Mouse (Mus musculus) G1E-ER4 (cell line): ENCODE results near the gene Cacna1e. TPM values are rescaled to one million over a fixed set of nuclear protein-coding genes. Genes with fewer than 3 reads are reported as not detected.

Experiments
- GATA1 ChIP-seq: IDR thresholded peaks from one replicate; pipeline ENCODE4 v1.8.0; 2012; ENCODE audit warnings: low read length, inconsistent platforms
- polyA plus RNA-seq: library from polyadenylated mRNA; stranded (reverse); fragments of >175 nt; gene quantifications from 2 replicates; pipeline ENCODE4 v1.2.3, GENCODE M21; 2012

Gene Cacna1e
- polyA plus RNA-seq, 1 experiment: not detected

DNA sequence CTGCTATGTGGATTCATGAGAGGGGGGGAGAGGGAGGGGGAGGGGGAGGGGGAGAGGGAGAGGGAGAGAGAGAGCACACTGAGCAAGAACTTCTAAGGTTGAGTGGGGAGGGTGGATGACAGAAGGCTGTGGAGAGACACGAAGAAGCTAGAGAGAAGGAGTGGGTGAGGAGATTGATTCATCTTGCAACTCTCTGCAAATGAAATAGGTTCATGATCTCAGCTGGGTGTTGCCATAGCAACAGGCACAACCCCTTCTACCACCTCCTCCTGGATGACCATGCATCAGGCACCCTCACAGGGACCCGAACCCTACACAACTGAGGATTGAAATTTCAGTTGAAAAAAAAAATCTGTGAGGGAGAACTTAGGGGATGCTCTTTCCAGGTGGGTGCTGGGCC is 307.9 kb downstream of the Cacna1e start:
- TF ChIP-seq GATA1: no peak

DNA sequence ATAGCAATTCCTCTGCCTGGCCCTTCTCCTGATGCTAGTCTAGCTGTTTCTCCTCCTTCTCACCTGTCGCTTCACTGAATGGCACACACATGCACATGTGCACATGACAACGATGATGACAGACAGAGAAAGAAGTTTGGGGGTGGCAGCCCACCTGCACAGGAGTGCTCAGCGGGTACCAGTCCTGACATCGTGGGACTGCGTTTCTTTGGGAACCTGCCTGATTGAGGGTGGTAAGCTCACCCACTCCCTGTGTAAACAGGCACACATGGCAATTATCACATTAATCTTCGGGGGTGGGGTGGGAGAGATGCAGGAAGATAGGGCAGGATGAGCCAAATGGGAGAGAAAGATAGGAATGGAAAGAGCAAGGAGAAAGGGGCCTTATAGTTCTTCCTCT is 318.3 kb downstream of the Cacna1e start:
- no peak for TF ChIP-seq GATA1

DNA sequence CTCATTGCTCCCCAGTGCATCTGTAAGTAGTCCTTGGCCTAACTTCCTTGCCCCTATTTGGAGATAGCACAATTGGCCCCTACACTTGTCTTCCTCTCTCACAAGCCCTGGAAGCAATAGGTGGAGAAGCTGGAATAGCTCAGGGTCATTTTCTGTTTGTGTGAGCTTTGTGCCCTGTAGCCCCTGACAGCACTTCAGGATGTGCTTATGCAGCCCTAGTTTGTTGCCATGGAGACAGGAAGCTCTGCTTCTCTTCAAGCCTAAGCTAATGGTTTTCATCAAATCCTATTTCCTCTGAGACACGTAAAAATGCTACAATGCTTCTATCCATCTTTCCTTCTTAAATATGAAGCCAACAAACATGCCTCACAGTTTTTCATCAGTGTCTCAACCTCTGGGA is 328.5 kb downstream of the Cacna1e start:
- no peak for TF ChIP-seq GATA1

- TF ChIP-seq GATA1: no peak
These were observed 331.2 kb downstream of the Cacna1e start for GRCm38 (mm10) chr1:154553132-154553531.

DNA sequence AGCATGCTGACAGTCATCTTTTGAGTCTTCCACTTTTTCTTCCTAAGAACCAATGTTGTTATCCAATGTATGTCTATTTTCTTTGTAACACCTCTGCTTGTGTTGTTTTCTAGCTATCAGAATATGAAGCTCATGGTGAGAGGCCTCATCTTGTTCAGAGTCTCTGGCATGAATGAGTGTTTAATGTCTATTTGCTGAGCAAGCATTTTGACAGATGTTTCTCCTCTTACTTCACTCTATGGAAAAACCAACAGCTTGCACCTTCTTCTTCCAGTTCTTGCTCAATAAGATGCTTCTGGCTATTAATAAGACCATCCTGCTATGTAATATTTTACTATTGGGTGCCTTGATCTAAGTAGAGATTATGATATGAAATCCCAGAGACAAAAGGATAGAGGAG is 346.9 kb downstream of the Cacna1e start:
- no peak for TF ChIP-seq GATA1

DNA sequence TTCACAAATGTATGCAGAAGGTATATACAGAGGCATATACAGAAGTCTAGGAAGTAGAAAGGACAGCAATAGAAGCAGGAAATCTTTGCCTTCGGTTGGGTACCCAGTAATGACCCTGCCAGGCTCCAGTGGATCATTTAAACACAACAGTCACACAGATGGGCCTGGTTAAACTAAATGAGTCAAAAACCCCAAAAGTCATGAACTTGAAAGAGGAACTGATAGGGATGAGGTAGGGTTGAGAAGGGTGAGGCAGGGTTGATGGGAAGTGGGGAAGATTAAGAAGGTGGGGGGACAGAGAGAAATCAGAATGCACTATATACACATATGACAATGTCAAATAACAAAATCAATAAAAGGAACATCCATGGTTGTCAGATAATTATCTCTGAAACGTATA is 347.5 kb downstream of the Cacna1e start:
- no peak for TF ChIP-seq GATA1

DNA sequence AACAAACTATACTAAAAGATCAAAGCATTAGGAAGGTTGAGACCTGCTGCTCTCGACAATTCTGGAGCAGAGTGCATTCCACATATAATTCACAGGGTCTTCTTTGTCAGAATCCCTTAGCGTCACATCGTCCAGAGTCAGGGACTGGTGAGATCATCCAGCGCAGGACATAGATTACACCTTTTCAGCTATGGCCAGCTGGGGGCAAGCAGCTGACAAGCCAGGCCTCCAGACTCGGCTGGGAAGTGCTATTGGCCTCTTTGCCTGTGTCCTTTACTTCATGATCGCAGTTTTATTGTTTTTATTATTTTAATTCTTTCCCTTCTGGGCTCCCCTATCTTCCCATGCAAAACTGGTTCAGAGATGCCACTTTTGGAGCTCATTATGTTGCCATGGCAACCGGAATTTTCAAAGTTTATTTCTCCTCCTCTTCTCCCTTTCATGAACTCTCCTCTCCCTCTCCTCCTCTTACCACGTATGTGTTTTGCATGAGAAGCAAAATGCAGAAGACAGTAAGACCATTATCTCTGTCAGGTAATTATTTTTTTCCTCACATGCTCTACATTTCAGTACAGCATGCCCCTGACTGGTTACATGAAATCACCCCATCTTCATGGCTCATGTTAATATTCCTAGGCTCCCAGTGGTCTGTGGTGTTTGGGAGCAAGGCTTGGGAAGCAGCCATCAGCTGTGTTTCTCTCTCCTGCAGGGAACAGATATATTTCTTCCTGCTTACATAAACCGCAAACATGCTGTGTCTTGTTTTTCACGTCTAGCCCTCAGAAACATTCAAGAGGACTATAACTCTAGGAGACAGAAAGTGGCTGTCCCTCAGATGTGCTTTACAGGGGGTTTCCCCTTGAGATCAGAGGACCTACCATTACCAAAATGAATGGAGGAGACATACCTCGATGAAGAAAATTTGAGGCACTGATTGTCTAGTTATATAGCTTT is 351.0 kb downstream of the Cacna1e start:
- no peak for TF ChIP-seq GATA1

- TF ChIP-seq GATA1: no peak
These were observed 354.6 kb downstream of the Cacna1e start for GRCm38 (mm10) chr1:154529666-154530065.

GRCm38 (mm10) chr1:154528803-154529202 is 355.5 kb downstream of the Cacna1e start:
- no peak for TF ChIP-seq GATA1

DNA sequence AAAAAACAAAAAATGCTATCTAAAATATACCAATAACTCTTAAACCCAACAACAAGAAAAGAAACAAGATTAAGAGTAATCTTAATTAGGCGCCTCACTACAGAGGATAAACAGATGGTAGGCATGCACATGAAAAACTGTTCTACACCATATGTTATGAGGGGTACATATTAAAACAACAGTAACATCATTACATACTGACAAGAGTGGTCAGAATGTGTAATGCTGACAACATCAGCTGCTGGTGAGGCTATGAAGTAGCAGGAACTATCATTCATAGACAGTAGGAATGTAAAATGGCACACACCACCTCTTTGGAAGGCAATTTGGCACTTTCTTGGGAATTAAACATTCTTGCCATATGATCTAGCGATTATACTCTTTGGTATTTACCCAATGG is 363.6 kb downstream of the Cacna1e start:
- no peak for TF ChIP-seq GATA1

DNA sequence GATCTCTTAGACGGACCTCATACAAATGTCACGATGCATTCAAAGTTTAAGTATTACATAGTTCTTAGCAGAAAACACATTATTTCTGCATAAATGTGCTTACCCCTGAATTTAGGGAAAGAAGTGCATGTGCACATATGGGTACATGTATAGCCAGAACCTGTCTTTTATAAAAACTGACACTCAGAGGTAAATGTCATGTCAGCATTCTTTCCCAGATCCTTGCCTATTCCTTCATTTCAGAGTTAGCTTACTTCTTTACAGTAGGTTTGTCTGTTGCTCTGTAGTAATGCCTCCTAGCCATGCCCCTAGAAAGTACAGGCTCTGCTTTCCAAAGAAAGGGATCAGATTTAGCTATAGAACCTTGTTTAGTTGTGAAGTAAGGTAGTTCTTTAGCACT is 369.0 kb downstream of the Cacna1e start:
- no peak for TF ChIP-seq GATA1

DNA sequence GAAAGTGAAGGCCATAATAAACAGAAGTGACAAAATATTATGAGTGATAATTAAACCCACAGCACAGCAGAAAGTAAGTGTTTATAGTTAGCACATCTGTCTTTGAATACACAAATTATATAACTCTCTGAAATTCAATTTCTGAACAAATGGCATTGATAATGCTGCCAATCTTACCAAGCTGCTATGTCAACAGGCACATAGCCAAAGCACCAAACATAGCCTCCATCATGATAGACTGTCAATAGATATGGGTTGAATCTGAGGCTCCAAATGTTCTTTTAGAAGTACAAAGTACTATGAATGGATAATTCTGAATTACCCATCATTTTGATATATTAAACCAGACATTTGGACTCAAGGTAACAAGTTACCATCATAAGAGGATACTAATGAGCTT is 372.6 kb downstream of the Cacna1e start:
- no peak for TF ChIP-seq GATA1

DNA sequence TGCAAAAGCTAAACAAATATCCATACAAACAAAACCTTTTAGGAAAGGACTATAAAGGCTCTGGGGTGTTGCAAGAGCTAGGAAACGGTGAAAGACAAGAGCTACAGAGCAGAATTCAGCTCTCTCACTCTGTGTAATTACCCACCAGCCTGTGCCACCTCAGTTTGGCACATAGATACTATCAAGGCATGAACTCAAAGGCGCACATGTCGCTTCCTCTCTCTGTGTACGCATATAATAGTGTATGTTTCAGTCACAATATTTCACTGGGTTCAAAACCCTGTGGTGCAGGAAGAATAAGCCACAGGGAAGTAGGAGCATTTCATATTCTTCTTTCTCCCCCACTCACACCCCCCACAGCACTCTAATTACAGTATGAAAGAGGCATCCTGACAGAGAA is 380.3 kb downstream of the Cacna1e start:
- no peak for TF ChIP-seq GATA1

DNA sequence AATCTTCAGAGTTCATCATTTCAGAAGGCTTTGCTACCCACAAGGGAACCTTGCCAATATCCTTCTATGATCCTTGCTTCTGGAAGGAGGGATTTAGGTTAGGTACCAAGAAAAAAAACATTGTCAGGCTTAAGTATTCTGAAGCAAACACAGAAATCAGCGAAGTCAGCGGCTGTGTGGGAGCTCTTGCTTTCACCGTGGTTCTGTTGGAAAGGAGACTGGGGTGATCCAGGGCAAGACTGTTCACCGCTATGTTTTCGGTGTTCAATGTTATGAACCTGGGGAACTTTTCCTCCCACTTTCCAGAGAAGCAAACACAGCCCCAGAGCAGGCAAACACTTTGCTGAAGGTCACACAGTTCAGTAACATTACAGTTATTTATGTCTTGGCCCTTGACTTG is 383.4 kb downstream of the Cacna1e start:
- no peak for TF ChIP-seq GATA1

GRCm38 (mm10) chr1:154500187-154500866 is 384.0 kb downstream of the Cacna1e start:
- no peak for TF ChIP-seq GATA1

DNA sequence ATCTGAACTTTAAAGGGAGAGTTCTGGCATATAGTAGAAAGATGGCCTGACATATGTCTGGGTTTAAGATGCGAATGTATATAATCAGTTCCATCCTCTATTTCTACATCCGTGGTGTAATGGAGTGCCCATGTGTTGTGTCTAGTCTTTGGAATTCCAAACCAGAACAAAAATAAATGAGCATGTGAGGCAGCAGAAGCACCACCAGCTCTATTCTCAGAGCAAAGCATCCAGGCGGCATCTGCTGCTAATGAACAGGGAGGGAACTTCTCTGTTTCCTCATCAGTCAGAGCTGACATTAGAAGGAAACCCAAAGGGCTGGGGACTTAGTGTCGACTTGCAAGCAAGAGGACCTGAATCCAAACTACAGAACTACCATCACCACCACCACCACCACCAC is 385.5 kb downstream of the Cacna1e start:
- TF ChIP-seq GATA1: no peak

DNA sequence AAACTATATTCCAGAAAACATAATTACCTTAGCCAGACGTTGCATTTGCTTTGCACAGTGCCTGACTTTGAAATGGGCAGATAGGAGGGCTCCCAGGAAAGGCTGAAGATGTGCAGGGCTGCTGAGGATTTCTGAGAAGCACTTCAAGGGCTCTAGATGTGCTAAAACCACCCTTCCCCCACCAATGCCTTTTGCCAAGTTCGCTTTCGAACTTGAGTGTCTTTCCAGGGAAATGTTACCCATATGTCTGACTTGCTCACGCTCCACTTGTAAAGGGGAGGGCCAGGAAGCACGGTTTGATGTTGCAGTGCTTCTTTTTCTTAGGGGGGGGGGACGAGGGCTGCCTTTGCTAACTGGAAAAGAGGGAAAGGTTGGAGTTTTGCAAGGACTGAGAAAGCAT is 393.2 kb downstream of the Cacna1e start:
- no peak for TF ChIP-seq GATA1
